Mouse (Mus musculus): ENCODE measurements around the gene Traf3. TPM values are rescaled to one million over a fixed set of nuclear protein-coding genes. Genes with fewer than 3 reads are reported as not detected.

The Traf3 gene
- polyA plus RNA-seq, 1 experiment from 2014 or later: 10.5 TPM

DNA sequence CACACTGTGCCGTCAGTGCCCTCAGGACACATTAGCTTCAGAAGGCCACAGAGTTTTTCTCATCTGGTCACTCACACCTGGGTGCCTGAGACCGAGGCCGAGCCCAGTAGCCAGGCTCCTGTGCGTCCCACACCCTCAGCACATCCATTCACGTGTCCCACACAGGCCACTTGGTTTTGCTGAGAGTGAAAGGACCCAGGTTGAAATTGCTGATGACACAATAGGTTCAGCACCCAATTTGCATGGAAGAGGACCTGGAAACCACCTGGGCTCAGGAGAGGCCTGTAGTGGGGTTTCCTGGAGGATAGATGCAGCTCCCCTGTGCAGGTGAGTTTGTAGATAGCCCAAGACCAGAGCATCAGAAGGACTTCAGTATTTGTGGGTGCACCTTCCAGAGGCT is 72.2 kb downstream of the Traf3 start:
- peaks cover 26% of the 10 kb centered on the region for H3K36me3 ChIP-seq
- no peak overlapping the region for H3K4me2 ChIP-seq
- peaks cover 21% of the 10 kb centered on the region for H3K4me1 ChIP-seq (replicated peaks)
- no peaks in the 10 kb centered on the region for H3K27me3 ChIP-seq (replicated peaks)
- WGBS: 83% methylated on average over 5 of the region's 5 CpGs
- no peak overlapping the region for H3K27ac ChIP-seq (ENCODE audit: poor library complexity, severe bottlenecking)
- H3K9me3 ChIP-seq (replicated peaks): no peaks in the 10 kb centered on the region
- H3K4me3 ChIP-seq: no peak overlapping the region
- H3K9ac ChIP-seq: no peak overlapping the region
- no peak for ATAC-seq (ENCODE audit: insufficient number of reproducible peaks, low FRiP score)

DNA sequence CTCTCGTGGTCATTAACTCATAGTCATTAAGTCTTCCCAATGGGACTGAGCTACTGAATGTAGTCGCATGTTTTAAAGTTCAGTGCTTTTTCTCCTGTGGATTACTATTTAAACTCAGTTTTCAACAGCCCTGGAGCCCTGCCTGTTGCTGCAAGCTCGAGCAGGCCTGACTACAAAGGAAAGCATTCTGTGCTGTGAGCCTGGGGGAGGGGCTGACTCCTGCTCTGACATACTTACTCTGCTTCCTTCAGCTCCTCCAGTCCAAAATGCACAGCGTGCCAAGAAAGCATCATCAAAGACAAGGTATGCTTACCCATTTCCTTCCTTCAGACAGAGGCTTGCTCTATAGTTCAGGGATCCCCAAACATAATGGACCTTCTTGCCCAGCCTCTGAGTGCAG is 72.6 kb downstream of the Traf3 start:
- 58% methylated on average over 4 of the region's 4 CpGs for WGBS
- Histone ChIP-seq H3K4me2 (no peak overlapping the region), H3K9ac (no peak overlapping the region), H3K36me3 (peaks cover 29% of the 10 kb centered on the region), H3K4me1 (replicated peaks) (peaks cover 20% of the 10 kb centered on the region), H3K27me3 (replicated peaks) (no peaks in the 10 kb centered on the region), H3K4me3 (no peak overlapping the region), H3K9me3 (replicated peaks) (no peaks in the 10 kb centered on the region), H3K27ac (ENCODE audit: poor library complexity, severe bottlenecking) (no peak overlapping the region)
- no peak for ATAC-seq (ENCODE audit: insufficient number of reproducible peaks, low FRiP score)

DNA sequence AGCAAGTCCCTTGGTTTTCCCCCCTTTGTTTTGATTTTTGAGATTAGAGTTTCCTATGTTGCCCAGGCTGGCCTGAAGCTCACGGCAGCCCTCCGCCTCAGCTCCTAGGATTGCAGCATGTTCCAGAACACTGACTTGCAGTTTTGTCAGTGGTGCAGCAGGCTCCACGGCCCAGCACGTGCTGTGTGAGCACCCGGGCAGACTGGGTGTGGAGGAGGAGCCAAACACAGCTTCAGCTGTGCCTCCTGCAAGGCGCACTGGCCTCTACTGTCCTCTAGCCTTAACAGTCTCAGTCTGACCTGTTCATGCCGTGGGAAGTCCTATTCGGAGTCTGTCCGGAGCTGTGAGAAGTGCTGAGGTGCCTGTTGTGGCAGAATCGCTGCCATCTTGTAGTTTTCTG is 73.8 kb downstream of the Traf3 start:
- H3K9me3 ChIP-seq (replicated peaks): no peaks in the 10 kb centered on the region
- H3K4me2 ChIP-seq: no peak overlapping the region
- no peaks in the 10 kb centered on the region for H3K27me3 ChIP-seq (replicated peaks)
- 85% methylated on average over 10 of the region's 10 CpGs for WGBS
- H3K9ac ChIP-seq: no peak overlapping the region
- no peak overlapping the region for H3K27ac ChIP-seq (ENCODE audit: poor library complexity, severe bottlenecking)
- no peak for ATAC-seq (ENCODE audit: insufficient number of reproducible peaks, low FRiP score)
- no peak overlapping the region for H3K4me3 ChIP-seq
- H3K4me1 ChIP-seq (replicated peaks): peaks cover 9% of the 10 kb centered on the region
- peaks cover 36% of the 10 kb centered on the region for H3K36me3 ChIP-seq

DNA sequence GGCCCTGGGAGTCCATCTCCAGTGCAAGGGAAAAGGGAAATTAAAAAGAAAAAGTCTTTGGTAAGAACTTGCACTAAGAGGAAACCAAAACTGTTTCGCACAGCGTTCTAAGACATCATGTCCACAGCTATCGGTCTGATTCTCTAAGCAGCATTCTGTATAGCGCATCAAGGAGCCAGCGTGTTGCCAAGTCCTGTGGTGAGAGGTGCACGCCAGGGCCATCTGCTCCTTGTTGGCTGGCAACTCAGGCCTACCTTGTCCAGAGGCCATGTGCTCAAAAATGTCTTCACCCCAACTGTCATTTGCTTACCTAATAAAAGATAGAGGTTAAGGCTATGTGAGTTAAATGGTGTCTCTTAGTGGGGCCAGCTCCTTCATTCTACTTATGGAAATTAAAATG is 75.7 kb downstream of the Traf3 start:
- no peak overlapping the region for H3K4me2 ChIP-seq
- 91% methylated on average over 6 of the region's 6 CpGs for WGBS
- H3K27me3 ChIP-seq (replicated peaks): no peaks in the 10 kb centered on the region
- no peaks in the 10 kb centered on the region for H3K9me3 ChIP-seq (replicated peaks)
- H3K36me3 ChIP-seq: peaks cover 45% of the 10 kb centered on the region
- 0 out of 2 replicates have a peak, but pooled peaks cover 8% of the 10 kb centered on the region for H3K4me1 ChIP-seq (replicated peaks)
- no peak overlapping the region for H3K9ac ChIP-seq
- H3K27ac ChIP-seq (ENCODE audit: poor library complexity, severe bottlenecking): no peak overlapping the region
- no peak overlapping the region for H3K4me3 ChIP-seq
- no peak for ATAC-seq (ENCODE audit: insufficient number of reproducible peaks, low FRiP score)

DNA sequence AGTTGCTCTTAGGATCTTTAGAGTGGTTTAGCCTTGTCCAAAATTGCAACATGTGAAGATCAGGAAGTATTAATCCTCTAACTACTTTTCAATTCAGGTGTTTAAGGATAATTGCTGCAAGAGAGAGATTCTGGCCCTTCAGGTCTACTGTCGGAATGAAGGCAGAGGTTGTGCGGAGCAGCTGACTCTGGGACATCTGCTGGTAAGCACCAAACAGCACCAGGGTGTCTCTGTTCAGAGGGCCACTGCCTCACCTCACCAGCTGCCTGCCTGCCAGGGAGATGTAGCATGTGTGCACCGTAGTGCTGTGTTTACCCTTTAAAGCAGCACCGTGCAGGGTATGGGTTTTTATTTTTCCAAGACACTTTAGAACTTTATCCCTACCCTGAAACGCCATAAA is 76.2 kb downstream of the Traf3 start:
- Histone ChIP-seq H3K36me3 (peaks cover 45% of the 10 kb centered on the region), H3K4me1 (replicated peaks) (0 out of 2 replicates have a peak, but pooled peaks cover 8% of the 10 kb centered on the region), H3K4me3 (no peak overlapping the region), H3K9ac (no peak overlapping the region), H3K4me2 (no peak overlapping the region), H3K27me3 (replicated peaks) (no peaks in the 10 kb centered on the region), H3K27ac (ENCODE audit: poor library complexity, severe bottlenecking) (no peak overlapping the region), H3K9me3 (replicated peaks) (no peaks in the 10 kb centered on the region)
- no peak for ATAC-seq (ENCODE audit: insufficient number of reproducible peaks, low FRiP score)
- 87% methylated on average over 5 of the region's 5 CpGs for WGBS

DNA sequence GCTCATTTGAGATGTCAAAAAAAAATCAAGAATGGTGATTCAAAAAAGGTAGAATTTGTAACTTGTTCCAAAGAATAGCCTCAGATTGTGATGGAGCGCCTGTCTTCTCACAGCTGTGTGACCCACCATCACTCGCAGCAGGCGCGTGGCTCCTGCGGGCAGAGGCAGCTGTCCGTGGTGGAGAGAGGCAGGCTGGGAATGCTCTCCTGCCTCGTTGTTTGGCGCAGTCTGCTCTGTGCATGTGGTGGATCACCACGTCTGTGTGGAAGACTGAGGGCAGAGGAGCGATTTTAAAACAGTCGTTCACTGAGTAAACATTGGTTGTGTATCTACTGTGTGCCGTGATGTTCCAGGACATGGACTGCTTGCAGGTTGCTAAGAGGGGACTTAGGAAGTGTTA is 77.6 kb downstream of the Traf3 start:
- 0 out of 2 replicates have a peak, but pooled peaks cover 3% of the 10 kb centered on the region for H3K4me1 ChIP-seq (replicated peaks)
- WGBS: 85% methylated on average over 12 of the region's 12 CpGs
- no peaks in the 10 kb centered on the region for H3K9me3 ChIP-seq (replicated peaks)
- peaks cover 40% of the 10 kb centered on the region for H3K36me3 ChIP-seq
- no peak overlapping the region for H3K4me3 ChIP-seq
- H3K4me2 ChIP-seq: no peak overlapping the region
- ATAC-seq (ENCODE audit: insufficient number of reproducible peaks, low FRiP score): no peak
- H3K9ac ChIP-seq: no peak overlapping the region
- no peaks in the 10 kb centered on the region for H3K27me3 ChIP-seq (replicated peaks)
- H3K27ac ChIP-seq (ENCODE audit: poor library complexity, severe bottlenecking): no peak overlapping the region

DNA sequence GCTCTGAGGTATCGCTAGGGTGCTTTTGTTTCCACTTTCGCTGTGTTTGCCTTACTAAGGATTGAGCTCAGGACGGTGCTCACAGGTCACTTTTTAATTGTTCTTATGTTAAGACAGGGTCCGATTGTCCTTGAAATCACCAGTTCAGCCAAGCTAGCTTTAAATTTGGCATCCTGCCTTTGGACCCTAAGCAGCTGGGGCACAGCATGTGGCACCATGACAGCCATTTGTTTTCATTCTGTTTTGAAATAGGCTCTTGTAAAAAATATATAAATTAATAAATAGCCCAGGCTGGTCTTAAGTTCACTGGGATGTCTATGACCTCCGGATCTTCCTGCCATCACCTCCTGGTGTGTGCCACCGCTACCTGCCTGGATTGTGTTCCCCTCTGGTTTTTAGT is 78.9 kb downstream of the Traf3 start:
- peaks cover 37% of the 10 kb centered on the region for H3K36me3 ChIP-seq

DNA sequence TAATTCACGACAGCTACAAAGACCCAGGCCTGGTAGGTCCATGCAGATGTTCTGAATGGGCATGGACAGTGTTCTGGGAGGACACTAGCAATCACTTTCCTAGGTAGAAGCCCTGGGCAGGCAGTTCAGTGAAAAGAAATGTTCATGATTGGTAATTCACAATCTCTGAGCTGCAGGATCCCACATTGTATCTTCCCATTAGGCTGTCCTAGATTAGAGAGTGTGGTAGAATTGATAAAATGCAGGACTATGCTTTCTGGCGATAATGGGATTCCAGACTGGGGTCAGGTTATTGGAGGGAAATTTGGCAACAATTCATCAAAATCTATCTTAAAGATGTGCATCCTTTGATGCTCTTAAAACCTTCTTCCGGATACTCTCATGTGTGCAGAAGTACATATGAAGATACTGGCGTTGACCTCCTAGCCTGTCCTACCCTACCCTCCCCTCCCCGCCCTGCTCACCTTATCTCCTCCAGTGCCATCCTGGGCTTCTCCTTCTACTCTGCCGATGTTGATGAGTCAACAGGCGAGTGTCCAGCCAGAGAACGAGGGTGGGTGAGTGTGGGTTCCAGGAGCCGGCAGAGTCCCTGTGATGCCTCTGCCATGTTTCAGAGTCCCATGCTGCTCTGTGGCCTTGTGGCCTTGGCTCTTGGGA is 80.8 kb downstream of the Traf3 start:
- Histone ChIP-seq H3K4me3 (no peak overlapping the region), H3K36me3 (peaks cover 44% of the 10 kb centered on the region)
- 71% methylated on average over 9 of the region's 9 CpGs for WGBS

More for the DNA sequence above, 78.9 kb downstream of the Traf3 start:
- ATAC-seq (ENCODE audit: insufficient number of reproducible peaks, low FRiP score): no peak
- no peaks in the 10 kb centered on the region for H3K4me1 ChIP-seq (replicated peaks)
- no peak overlapping the region for H3K4me3 ChIP-seq
- H3K9me3 ChIP-seq (replicated peaks): no peaks in the 10 kb centered on the region
- no peak overlapping the region for H3K9ac ChIP-seq
- H3K27me3 ChIP-seq (replicated peaks): no peaks in the 10 kb centered on the region
- WGBS: 86% methylated on average over 6 of the region's 6 CpGs
- H3K4me2 ChIP-seq: no peak overlapping the region
- no peak overlapping the region for H3K27ac ChIP-seq (ENCODE audit: poor library complexity, severe bottlenecking)

DNA sequence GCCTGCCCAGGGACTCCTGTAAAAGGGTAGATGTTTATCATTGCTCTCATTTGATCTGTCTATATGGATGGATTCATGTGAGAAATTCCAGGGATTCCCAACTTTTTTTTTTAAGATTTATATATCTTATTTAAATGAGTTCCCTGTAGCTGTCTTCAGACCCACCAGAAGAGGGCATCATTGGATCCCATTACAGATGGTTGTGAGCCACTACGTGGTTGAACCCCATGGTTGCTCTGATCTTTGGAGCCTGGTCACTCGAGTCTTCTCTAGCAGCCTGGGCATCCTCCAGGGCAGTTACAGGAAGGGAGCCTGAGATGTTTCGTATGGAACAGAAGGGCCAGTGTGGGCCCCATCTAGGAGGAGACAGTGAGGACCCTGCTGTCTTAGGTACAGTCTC is 82.9 kb downstream of the Traf3 start:
- 60% methylated on average over 3 of the region's 3 CpGs for WGBS
- H3K27ac ChIP-seq (ENCODE audit: poor library complexity, severe bottlenecking): no peak overlapping the region
- H3K27me3 ChIP-seq (replicated peaks): no peaks in the 10 kb centered on the region
- H3K4me3 ChIP-seq: no peak overlapping the region
- H3K4me2 ChIP-seq: no peak overlapping the region
- no peaks in the 10 kb centered on the region for H3K9me3 ChIP-seq (replicated peaks)
- no peaks in the 10 kb centered on the region for H3K4me1 ChIP-seq (replicated peaks)
- peaks cover 35% of the 10 kb centered on the region for H3K36me3 ChIP-seq
- no peak overlapping the region for H3K9ac ChIP-seq
- no peak for ATAC-seq (ENCODE audit: insufficient number of reproducible peaks, low FRiP score)

More for the DNA sequence above, 80.8 kb downstream of the Traf3 start:
- Histone ChIP-seq H3K9ac (no peak overlapping the region), H3K27ac (ENCODE audit: poor library complexity, severe bottlenecking) (no peak overlapping the region), H3K27me3 (replicated peaks) (no peaks in the 10 kb centered on the region), H3K4me1 (replicated peaks) (no peaks in the 10 kb centered on the region), H3K9me3 (replicated peaks) (no peaks in the 10 kb centered on the region), H3K4me2 (no peak overlapping the region)
- ATAC-seq (ENCODE audit: insufficient number of reproducible peaks, low FRiP score): no peak

DNA sequence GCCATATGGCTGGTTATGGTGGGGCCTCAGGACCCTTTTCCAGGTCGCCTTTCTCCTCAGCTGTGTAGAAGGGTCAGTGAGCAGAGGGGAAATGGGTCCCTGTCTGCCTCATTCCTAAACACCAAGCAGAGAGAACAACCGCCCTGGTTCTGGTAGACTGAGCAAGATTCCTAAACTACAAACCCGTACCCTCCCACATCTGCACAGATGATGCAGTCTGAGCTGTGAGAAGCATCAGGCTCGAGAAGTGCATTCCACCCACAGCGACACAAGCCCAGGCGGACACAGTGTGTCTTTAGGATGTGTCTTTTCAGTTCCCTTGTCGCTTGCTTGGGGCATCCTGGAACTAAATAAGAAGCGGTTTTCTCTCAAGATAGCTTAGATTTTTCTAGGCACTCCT is 83.9 kb downstream of the Traf3 start:
- Histone ChIP-seq H3K36me3 (peaks cover 31% of the 10 kb centered on the region), H3K9ac (no peak overlapping the region), H3K27me3 (replicated peaks) (no peaks in the 10 kb centered on the region), H3K27ac (ENCODE audit: poor library complexity, severe bottlenecking) (no peak overlapping the region), H3K4me2 (no peak overlapping the region), H3K4me3 (no peak overlapping the region), H3K4me1 (replicated peaks) (peaks cover under 1% of the 10 kb centered on the region; the same call in 1 of the 2 replicates), H3K9me3 (replicated peaks) (no peaks in the 10 kb centered on the region)
- WGBS: 80% methylated on average over 8 of the region's 8 CpGs
- ATAC-seq (ENCODE audit: insufficient number of reproducible peaks, low FRiP score): no peak

DNA sequence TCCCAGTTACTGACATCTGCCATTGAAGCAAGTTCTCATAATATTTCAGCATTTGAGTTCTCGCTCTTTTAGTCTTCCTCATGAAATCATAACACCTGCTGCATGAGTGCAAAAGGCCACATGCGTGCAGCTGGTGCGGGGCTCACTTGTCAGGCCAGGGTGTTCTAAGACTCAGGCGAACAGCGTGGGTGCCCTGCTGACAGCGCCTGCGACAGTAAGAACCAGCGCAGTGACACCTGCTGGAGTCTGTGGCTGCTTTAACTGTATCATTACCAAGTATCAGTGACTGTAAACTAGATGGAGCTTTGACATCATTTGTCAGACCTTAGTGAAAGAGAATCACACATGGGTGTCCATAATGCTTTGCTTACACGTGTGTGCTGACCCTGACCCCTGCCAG is 85.1 kb downstream of the Traf3 start:
- H3K27ac ChIP-seq (ENCODE audit: poor library complexity, severe bottlenecking): no peak overlapping the region
- no peak overlapping the region for H3K9ac ChIP-seq
- H3K36me3 ChIP-seq: peaks cover 33% of the 10 kb centered on the region
- no peak overlapping the region for H3K4me2 ChIP-seq
- H3K4me1 ChIP-seq (replicated peaks): peaks cover 3% of the 10 kb centered on the region; the same call in 1 of the 2 replicates
- no peaks in the 10 kb centered on the region for H3K27me3 ChIP-seq (replicated peaks)
- 65% methylated on average over 9 of the region's 9 CpGs for WGBS
- no peaks in the 10 kb centered on the region for H3K9me3 ChIP-seq (replicated peaks)
- H3K4me3 ChIP-seq: no peak overlapping the region
- ATAC-seq (ENCODE audit: insufficient number of reproducible peaks, low FRiP score): no peak

DNA sequence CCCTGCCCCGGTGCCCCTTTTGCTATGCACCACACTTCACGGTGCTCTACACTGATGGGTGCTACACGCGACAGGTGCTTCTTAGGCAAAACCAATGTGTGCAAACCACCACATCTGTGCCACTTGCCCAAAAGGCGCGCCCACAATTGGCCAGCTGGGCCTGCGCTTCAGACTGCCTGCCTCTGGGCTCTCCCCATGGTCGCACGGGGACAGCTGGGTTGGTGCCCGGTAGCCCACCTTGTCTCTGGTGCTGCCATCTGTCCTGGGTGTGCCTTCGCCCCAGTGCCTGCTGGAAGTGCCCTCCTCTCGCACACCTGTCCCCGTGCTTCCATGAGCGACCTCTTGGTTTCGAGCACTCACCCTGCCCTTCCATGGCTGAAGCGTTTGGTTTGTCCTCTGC is 97.5 kb downstream of the Traf3 start:
- Histone ChIP-seq H3K27ac (ENCODE audit: poor library complexity, severe bottlenecking) (no peak overlapping the region), H3K4me3 (no peak overlapping the region), H3K9me3 (replicated peaks) (no peaks in the 10 kb centered on the region), H3K36me3 (peaks cover 37% of the 10 kb centered on the region), H3K9ac (no peak overlapping the region), H3K4me1 (replicated peaks) (peaks cover 3% of the 10 kb centered on the region), H3K27me3 (replicated peaks) (peaks cover 14% of the 10 kb centered on the region), H3K4me2 (no peak overlapping the region)
- WGBS: 93% methylated on average over 16 of the region's 16 CpGs
- ATAC-seq (ENCODE audit: insufficient number of reproducible peaks, low FRiP score): no peak

Measured in heart, embryonic 12.5 days (tissue).